Mouse (Mus musculus) liver, embryonic 14.5 days (tissue): Measurements from ENCODE around the gene Bcr.
A peak's percentile ranks its signal among the peaks of the same experiment; 100 is the strongest.

Experiments
- CTCF ChIP-seq: IDR thresholded peaks from 2 replicates; pipeline ENCODE4 v1.5.1; 2016; ENCODE audit warnings: antibody characterized with exemption, low read depth, control low read depth
- EP300 ChIP-seq: IDR thresholded peaks from 2 replicates; pipeline ENCODE4 v1.6.1; 2016; ENCODE audit warnings: antibody characterized with exemption, low read depth

- peak; percentile 69 for TF ChIP-seq CTCF
- no peak for TF ChIP-seq EP300
Observed at GRCm38 (mm10) chr10:75151311-75151710, 90.9 kb downstream of the Bcr start.
